Mouse (Mus musculus): Measurements from ENCODE around the gene Ccl5. TPM values are rescaled to one million over a fixed set of nuclear protein-coding genes. Genes with fewer than 3 reads are reported as not detected.
A peak's percentile ranks its signal among the peaks of the same experiment; 100 is the strongest.

Gene Ccl5
- polyA plus RNA-seq, 1 experiment from 2014 or later: not detected

DNA sequence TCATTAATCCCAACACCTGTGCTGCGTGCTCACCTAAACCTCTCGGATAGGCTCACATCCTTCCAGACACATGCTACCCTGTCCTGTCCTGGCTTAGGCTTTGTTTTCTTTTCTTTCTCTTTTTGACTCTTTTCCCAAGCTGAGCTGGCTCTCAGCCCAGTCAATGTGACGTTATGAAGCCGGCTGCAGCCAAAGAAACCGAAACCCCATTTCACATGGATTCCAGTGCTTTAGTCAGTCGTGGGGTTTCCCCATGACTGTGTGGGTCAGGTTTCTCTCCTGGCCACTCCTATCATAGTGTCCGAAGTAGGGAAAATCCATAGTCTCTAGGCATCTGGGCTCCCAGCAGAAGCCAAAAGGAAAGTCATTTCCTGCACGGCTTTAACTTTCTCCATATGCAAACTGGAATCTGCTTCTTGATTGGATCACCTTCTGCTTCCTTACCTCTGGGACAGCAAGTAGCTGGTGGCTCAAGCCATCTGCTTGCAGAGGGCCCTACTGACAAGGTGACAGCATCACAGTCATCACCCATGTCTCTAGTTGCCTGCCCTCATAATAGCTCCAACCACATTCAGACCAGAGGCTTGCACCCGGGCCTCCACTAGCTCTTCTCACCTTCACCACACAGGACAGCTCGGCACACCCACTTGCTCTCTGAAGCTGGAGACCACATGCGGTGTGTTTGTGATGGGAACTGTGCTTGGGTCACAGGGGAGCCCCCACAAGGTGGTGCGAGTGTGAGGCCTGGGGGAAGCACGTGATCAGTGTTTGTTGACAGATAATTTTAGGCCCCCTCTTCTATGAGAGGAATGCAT is 4.5 kb upstream of the Ccl5 start:
- Histone ChIP-seq H3K36me3 (no peaks in the 10 kb centered on the region), H3K4me3 (no peak overlapping the region), H3K4me1 (replicated peaks) (peaks cover 6% of the 10 kb centered on the region), H3K9me3 (no peaks in the 10 kb centered on the region), H3K27me3 (no peaks in the 10 kb centered on the region), H3K4me2 (peak overlapping the region; percentile 6; the same call in 1 of the 2 replicates), H3K27ac (no peak overlapping the region), H3K9ac (no peak overlapping the region)
- no peak for ATAC-seq (ENCODE audit: low FRiP score)
- WGBS: 56% methylated on average over 13 of the region's 13 CpGs

DNA sequence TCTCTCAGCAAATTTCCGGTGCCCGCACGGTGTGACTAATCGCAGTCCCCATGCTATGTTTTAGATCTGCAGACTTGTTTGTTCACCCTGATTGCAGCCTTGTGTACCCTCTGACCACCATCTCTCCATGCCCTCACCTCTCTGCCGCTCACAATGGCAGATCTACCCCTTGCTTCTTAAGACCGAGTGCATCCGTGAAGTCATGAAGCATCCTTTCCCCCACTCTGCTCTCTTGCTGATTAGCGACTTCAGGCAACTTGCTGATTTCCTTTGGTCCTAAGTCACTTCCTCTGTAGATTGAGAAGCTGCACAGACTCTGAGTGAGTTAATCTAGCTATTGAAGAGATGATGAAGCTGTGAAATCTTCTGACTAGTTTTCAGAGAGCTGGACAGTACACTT is 3.8 kb upstream of the Ccl5 start:
- 0 out of 2 replicates have a peak overlapping the region, but pooled peaks have one; percentile 6 for H3K4me2 ChIP-seq
- ATAC-seq (ENCODE audit: low FRiP score): no peak
- H3K4me1 ChIP-seq (replicated peaks): peaks cover 9% of the 10 kb centered on the region
- no peaks in the 10 kb centered on the region for H3K9me3 ChIP-seq
- no peak overlapping the region for H3K27ac ChIP-seq
- no peak overlapping the region for H3K4me3 ChIP-seq
- H3K9ac ChIP-seq: no peak overlapping the region
- H3K36me3 ChIP-seq: no peaks in the 10 kb centered on the region
- 88% methylated on average over 8 of the region's 8 CpGs for WGBS
- H3K27me3 ChIP-seq: no peaks in the 10 kb centered on the region

DNA sequence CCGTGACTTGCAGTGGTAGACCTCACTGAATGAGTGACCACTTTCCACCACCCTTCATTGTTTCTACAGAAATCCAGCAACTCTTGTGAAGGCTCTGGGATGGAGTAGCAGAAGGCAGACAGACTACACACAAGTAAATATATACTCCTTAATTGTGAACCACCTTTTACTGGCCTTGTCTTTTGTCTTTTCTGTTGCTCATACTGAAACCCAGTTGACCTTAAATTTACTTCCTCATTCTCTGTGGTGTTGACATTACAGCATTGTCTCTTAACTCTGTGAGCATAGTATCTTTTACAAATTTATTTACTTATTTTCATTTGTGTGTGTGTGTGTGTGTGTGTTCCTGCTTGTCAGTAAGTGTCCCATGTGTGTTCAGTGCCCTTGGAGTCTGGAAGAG is 2.9 kb upstream of the Ccl5 start:
- no peaks in the 10 kb centered on the region for H3K27me3 ChIP-seq
- H3K4me1 ChIP-seq (replicated peaks): peaks cover 9% of the 10 kb centered on the region
- no peak overlapping the region for H3K27ac ChIP-seq
- peaks cover 2% of the 10 kb centered on the region; the same call in 1 of the 2 replicates for H3K36me3 ChIP-seq
- no peak overlapping the region for H3K9ac ChIP-seq
- WGBS: 98% methylated on average over 1 of the region's 1 CpGs
- H3K4me3 ChIP-seq: no peak overlapping the region
- H3K9me3 ChIP-seq: no peaks in the 10 kb centered on the region
- no peak overlapping the region for H3K4me2 ChIP-seq
- no peak for ATAC-seq (ENCODE audit: low FRiP score)

DNA sequence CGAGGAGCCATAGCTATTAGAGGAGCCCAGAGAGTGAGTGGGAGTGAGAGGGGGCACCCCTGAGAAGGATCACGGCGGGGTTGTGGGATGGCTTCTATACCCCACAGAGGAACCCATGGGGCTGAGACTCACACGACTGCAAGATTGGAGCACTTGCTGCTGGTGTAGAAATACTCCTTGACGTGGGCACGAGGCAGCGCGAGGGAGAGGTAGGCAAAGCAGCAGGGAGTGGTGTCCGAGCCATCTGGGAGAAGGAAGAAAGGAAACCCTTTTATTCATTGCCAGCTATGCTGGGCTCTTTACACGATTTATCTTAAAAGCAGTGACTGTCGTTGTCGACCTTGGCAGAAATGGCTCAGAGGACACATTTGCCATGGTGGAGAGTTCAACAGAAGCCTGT is 1.3 kb downstream of the Ccl5 start:
- Histone ChIP-seq H3K4me2 (no peak overlapping the region), H3K4me3 (no peak overlapping the region), H3K27me3 (no peaks in the 10 kb centered on the region), H3K36me3 (peaks cover 9% of the 10 kb centered on the region; the same call in 1 of the 2 replicates), H3K4me1 (replicated peaks) (0 out of 2 replicates have a peak, but pooled peaks cover 3% of the 10 kb centered on the region), H3K9me3 (no peaks in the 10 kb centered on the region), H3K9ac (no peak overlapping the region), H3K27ac (no peak overlapping the region)
- WGBS: 70% methylated on average over 12 of the region's 12 CpGs
- ATAC-seq (ENCODE audit: low FRiP score): no peak

DNA sequence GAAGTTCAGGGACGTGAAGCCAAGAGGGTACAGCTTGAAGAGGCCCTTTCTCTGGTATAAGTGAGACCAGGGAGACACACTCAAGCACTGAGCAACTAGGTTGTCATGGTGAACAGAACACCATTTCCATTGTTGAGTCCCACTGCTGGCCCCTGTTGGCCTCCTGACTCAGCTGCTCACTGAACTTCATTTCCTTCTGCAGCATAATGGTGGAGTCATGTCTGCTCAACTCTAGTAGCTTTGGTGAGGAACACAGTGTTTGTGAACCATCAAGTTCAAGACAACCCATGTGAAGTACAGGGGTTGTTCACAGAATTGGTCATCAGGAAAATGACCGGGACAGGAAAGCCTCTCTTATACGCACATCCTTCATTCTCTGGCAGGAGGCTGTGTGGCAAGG is 8.2 kb downstream of the Ccl5 start, which contains the start of gene Heatr9:
Gene Heatr9 (minus strand): TSS at position 101 of the 400 bp plus-strand sequence.
- Histone ChIP-seq H3K4me2 (no peak within 1 kb of the TSS), H3K36me3 (peaks cover 19% of the 10 kb centered on the region), H3K27ac (no peak within 1 kb of the TSS), H3K4me1 (replicated peaks) (no peaks in the 10 kb centered on the region), H3K9me3 (no peaks in the 10 kb centered on the region), H3K27me3 (no peaks in the 10 kb centered on the region), H3K4me3 (no peak within 1 kb of the TSS), H3K9ac (no peak within 1 kb of the TSS)
- no peak for ATAC-seq (ENCODE audit: low FRiP score)
- 87% methylated on average over 3 of the region's 3 CpGs for whole genome bisulfite sequencing

DNA sequence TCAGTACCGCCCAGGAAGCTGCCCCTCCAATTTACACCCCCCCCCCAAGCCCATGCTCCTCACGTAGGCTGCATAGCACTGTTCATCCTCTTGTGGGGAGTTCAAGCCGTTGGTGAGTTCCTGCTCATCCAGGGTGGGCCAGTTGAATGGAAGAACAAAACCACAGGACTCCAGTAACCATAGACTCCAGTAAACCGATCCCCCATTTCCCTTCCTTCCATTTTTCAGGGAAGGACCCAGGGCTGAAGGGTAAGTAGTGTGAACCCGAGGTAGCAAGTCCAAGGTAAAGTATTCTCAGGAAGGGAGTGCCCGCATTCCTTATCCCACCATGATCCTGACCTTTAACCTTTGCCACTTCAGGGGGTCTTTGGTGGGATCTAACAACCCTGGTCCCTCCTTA is 11.9 kb downstream of the Ccl5 start:
- H3K27ac ChIP-seq: no peak overlapping the region
- H3K4me3 ChIP-seq: no peak overlapping the region
- H3K36me3 ChIP-seq: peaks cover 21% of the 10 kb centered on the region
- WGBS: 73% methylated on average over 6 of the region's 6 CpGs
- H3K27me3 ChIP-seq: no peaks in the 10 kb centered on the region
- no peak overlapping the region for H3K4me2 ChIP-seq
- H3K9ac ChIP-seq: no peak overlapping the region
- no peaks in the 10 kb centered on the region for H3K4me1 ChIP-seq (replicated peaks)
- no peaks in the 10 kb centered on the region for H3K9me3 ChIP-seq
- no peak for ATAC-seq (ENCODE audit: low FRiP score)

DNA sequence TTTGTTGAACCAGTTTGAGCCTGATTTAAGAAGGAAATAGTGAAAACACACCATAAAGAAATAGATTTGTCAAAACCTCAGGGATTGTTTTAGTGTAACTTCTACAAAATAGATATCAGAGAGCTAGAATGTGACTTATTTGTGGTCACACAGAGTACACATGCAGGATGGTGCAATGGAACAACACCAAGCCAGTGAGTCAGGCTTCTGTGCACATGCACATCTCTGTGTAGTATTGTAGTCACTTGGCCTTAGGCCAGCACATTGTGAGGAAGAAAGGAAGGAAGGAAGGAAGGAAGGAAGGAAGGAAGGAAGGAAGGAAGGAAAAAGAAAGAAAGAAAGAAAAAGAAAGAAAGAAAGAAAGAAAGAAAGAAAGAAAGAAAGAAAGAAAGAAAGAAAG is 13.2 kb downstream of the Ccl5 start:
- H3K9me3 ChIP-seq: no peaks in the 10 kb centered on the region
- H3K27me3 ChIP-seq: no peaks in the 10 kb centered on the region
- no peak overlapping the region for H3K9ac ChIP-seq
- no peak overlapping the region for H3K4me3 ChIP-seq
- ATAC-seq (ENCODE audit: low FRiP score): no peak
- peaks cover 25% of the 10 kb centered on the region for H3K36me3 ChIP-seq
- H3K4me1 ChIP-seq (replicated peaks): no peaks in the 10 kb centered on the region
- no peak overlapping the region for H3K4me2 ChIP-seq
- no peak overlapping the region for H3K27ac ChIP-seq

DNA sequence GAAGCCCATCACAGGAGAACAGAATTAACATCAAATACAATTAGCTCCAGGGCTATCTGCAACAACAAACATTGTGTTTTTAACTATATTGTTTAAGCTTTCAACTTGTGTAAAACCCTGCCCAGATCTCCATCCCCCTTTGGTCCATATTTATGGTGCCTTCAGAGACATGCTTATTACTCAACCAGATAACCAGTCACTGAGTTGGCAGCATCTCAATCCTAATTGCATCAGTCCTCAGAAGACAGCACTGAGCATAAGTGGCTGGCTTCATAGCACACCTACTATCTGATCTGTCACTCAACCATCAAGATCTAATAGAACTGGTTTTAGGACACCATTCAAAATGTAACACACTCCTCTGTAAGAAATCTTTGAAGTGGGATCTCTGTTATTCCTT is 20.8 kb downstream of the Ccl5 start:
- no peak for ATAC-seq (ENCODE audit: low FRiP score)
- Histone ChIP-seq H3K4me3 (no peak overlapping the region), H3K27ac (no peak overlapping the region), H3K36me3 (peaks cover 44% of the 10 kb centered on the region), H3K27me3 (no peaks in the 10 kb centered on the region), H3K4me1 (replicated peaks) (no peaks in the 10 kb centered on the region), H3K9ac (no peak overlapping the region), H3K4me2 (no peak overlapping the region), H3K9me3 (no peaks in the 10 kb centered on the region)

DNA sequence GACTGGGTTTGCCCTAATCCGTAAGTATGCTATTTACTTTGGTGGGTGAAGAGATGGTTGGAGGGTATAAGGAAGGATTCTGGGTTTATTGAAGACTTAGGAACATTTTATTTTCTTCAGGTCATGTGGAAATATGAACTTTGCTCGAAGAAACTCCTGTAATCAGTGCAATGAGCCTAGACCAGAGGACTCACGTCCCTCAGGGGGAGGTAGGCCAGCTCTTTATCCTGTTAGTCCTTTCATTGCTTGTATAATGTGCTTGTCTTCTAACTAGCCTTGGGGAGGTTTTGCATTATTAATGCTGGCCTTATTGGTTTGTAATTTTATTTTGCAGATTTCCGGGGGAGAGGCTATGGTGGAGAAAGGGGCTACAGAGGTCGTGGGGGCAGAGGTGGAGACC is 26.0 kb downstream of the Ccl5 start:
- Histone ChIP-seq H3K27ac (no peak overlapping the region), H3K4me1 (replicated peaks) (no peaks in the 10 kb centered on the region), H3K4me2 (no peak overlapping the region), H3K9me3 (no peaks in the 10 kb centered on the region), H3K36me3 (peaks cover 66% of the 10 kb centered on the region), H3K27me3 (no peaks in the 10 kb centered on the region), H3K9ac (no peak overlapping the region), H3K4me3 (no peak overlapping the region)
- 89% methylated on average over 5 of the region's 5 CpGs for WGBS
- no peak for ATAC-seq (ENCODE audit: low FRiP score)

DNA sequence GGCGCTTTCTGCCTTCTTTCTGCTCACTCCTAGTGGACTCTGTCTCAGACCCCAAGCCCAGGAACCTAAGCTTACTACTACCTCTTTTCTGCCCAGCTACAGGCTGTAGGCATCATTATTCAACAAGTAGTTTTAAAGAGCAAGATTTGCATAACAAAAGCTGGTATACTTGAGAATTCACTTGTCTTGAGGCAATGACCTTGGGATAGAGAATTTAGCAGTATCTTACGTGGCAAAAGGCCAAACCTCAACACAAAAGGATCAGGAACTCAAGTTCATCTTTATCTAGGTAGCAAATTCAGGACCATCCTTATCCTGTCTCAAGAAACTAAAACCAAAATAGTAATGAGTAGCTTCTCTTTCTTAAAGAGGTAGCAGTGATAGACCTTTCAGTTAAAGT is 34.7 kb downstream of the Ccl5 start:
- Histone ChIP-seq H3K4me1 (replicated peaks) (no peaks in the 10 kb centered on the region), H3K27ac (no peak overlapping the region), H3K27me3 (no peaks in the 10 kb centered on the region), H3K9me3 (no peaks in the 10 kb centered on the region), H3K4me3 (no peak overlapping the region), H3K4me2 (no peak overlapping the region), H3K36me3 (peaks cover 10% of the 10 kb centered on the region), H3K9ac (no peak overlapping the region)
- ATAC-seq (ENCODE audit: low FRiP score): no peak
- 58% methylated on average over 2 of the region's 2 CpGs for WGBS

DNA sequence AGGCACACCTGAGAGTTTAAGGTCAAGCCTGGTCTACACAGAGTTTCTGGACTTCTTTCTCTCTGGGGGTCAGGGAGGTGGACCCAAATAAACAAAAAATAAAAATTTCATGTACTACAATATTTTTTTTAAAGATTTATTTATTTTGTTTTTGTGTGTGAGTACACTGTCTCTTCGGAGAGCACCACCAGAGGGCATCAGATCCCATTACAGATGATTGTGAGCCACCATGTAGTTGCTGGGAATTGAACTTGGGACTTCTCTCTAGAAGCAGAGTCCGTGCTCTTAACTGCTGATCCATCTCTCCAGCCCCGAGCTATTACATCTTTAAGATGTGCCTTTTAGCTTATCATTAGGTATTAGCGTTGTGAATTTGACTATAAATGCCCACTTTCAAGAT is 38.8 kb downstream of the Ccl5 start:
- Histone ChIP-seq H3K9me3 (no peaks in the 10 kb centered on the region), H3K27me3 (no peaks in the 10 kb centered on the region), H3K4me2 (no peak overlapping the region), H3K27ac (no peak overlapping the region), H3K4me3 (no peak overlapping the region), H3K4me1 (replicated peaks) (no peaks in the 10 kb centered on the region), H3K9ac (no peak overlapping the region), H3K36me3 (peaks cover 25% of the 10 kb centered on the region)
- ATAC-seq (ENCODE audit: low FRiP score): no peak
- WGBS: 93% methylated on average over 4 of the region's 4 CpGs
